Mouse (Mus musculus): ENCODE data around the gene Pde4c. TPM values are rescaled to one million over a fixed set of nuclear protein-coding genes. Genes with fewer than 3 reads are reported as not detected.
A peak's percentile ranks its signal among the peaks of the same experiment; 100 is the strongest.

The Pde4c gene
- polyA plus RNA-seq, 1 experiment from 2014 or later: 0.40 TPM

GRCm38 (mm10) chr8:70772075-70772474, 48.6 kb downstream of the Pde4c start:
- H3K36me3 ChIP-seq: peaks cover 63% of the 10 kb centered on the region
- H3K9ac ChIP-seq (replicated peaks): no peak overlapping the region
- WGBS: 93% methylated on average over 13 of the region's 13 CpGs

GRCm38 (mm10) chr8:70772890-70773289, 49.4 kb downstream of the Pde4c start:
- Histone ChIP-seq H3K27ac (replicated peaks) (peak overlapping the region; percentile 67; the same call in 1 of the 2 replicates), H3K4me2 (no peak overlapping the region), H3K27me3 (replicated peaks) (no peaks in the 10 kb centered on the region), H3K4me3 (replicated peaks) (no peak overlapping the region), H3K9me3 (replicated peaks) (no peaks in the 10 kb centered on the region), H3K4me1 (peaks cover 58% of the 10 kb centered on the region), H3K9ac (replicated peaks) (no peak overlapping the region), H3K36me3 (peaks cover 61% of the 10 kb centered on the region)
- ATAC-seq (ENCODE audit: low FRiP score): no peak
- WGBS: 94% methylated on average over 9 of the region's 9 CpGs

More at GRCm38 (mm10) chr8:70772075-70772474, 48.6 kb downstream of the Pde4c start:
- no peak overlapping the region for H3K27ac ChIP-seq (replicated peaks)
- H3K9me3 ChIP-seq (replicated peaks): no peaks in the 10 kb centered on the region
- H3K27me3 ChIP-seq (replicated peaks): no peaks in the 10 kb centered on the region
- H3K4me3 ChIP-seq (replicated peaks): no peak overlapping the region
- peaks cover 54% of the 10 kb centered on the region for H3K4me1 ChIP-seq
- ATAC-seq (ENCODE audit: low FRiP score): no peak
- no peak overlapping the region for H3K4me2 ChIP-seq

GRCm38 (mm10) chr8:70773410-70773809, 49.9 kb downstream of the Pde4c start:
- Histone ChIP-seq H3K4me2 (peak overlapping the region; percentile 31), H3K9ac (replicated peaks) (0 out of 2 replicates have a peak overlapping the region, but pooled peaks have one; percentile 23), H3K36me3 (peaks cover 59% of the 10 kb centered on the region), H3K9me3 (replicated peaks) (no peaks in the 10 kb centered on the region), H3K27me3 (replicated peaks) (no peaks in the 10 kb centered on the region), H3K4me3 (replicated peaks) (no peak overlapping the region), H3K27ac (replicated peaks) (peak overlapping the region; percentile 67), H3K4me1 (peaks cover 63% of the 10 kb centered on the region)
- ATAC-seq (ENCODE audit: low FRiP score): no peak
- WGBS: 72% methylated on average over 5 of the region's 5 CpGs

GRCm38 (mm10) chr8:70773833-70774232, 50.3 kb downstream of the Pde4c start:
- Histone ChIP-seq H3K4me2 (peak overlapping the region; percentile 31), H3K27me3 (replicated peaks) (no peaks in the 10 kb centered on the region), H3K4me3 (replicated peaks) (no peak overlapping the region), H3K27ac (replicated peaks) (peak overlapping the region; percentile 67), H3K36me3 (peaks cover 58% of the 10 kb centered on the region), H3K4me1 (peaks cover 65% of the 10 kb centered on the region), H3K9me3 (replicated peaks) (no peaks in the 10 kb centered on the region), H3K9ac (replicated peaks) (peak overlapping the region; percentile 97; the same call in 1 of the 2 replicates)
- WGBS: 46% methylated on average over 9 of the region's 9 CpGs
- ATAC-seq (ENCODE audit: low FRiP score): no peak

GRCm38 (mm10) chr8:70774740-70775139, 51.2 kb downstream of the Pde4c start:
- peaks cover 57% of the 10 kb centered on the region for H3K4me1 ChIP-seq
- H3K4me2 ChIP-seq: peak overlapping the region; percentile 87
- peak overlapping the region; percentile 70; the same call in 1 of the 2 replicates for H3K4me3 ChIP-seq (replicated peaks)

GRCm38 (mm10) chr8:70775227-70775626, 51.7 kb downstream of the Pde4c start:
- WGBS: 86% methylated on average over 5 of the region's 5 CpGs
- peaks cover 57% of the 10 kb centered on the region for H3K4me1 ChIP-seq

More at GRCm38 (mm10) chr8:70774740-70775139, 51.2 kb downstream of the Pde4c start:
- Histone ChIP-seq H3K36me3 (peaks cover 61% of the 10 kb centered on the region), H3K9ac (replicated peaks) (peak overlapping the region; percentile 97), H3K27me3 (replicated peaks) (no peaks in the 10 kb centered on the region), H3K9me3 (replicated peaks) (no peaks in the 10 kb centered on the region), H3K27ac (replicated peaks) (peak overlapping the region; percentile 67)
- WGBS: 90% methylated on average over 18 of the region's 18 CpGs
- no peak for ATAC-seq (ENCODE audit: low FRiP score)

GRCm38 (mm10) chr8:70775851-70776495, 52.5 kb downstream of the Pde4c start:
- H3K4me1 ChIP-seq: peaks cover 57% of the 10 kb centered on the region

More at GRCm38 (mm10) chr8:70775227-70775626, 51.7 kb downstream of the Pde4c start:
- no peak for ATAC-seq (ENCODE audit: low FRiP score)
- no peaks in the 10 kb centered on the region for H3K9me3 ChIP-seq (replicated peaks)
- peak overlapping the region; percentile 70 for H3K4me3 ChIP-seq (replicated peaks)
- no peak overlapping the region for H3K27ac ChIP-seq (replicated peaks)
- H3K36me3 ChIP-seq: peaks cover 61% of the 10 kb centered on the region
- peak overlapping the region; percentile 97 for H3K9ac ChIP-seq (replicated peaks)
- H3K4me2 ChIP-seq: peak overlapping the region; percentile 87
- no peaks in the 10 kb centered on the region for H3K27me3 ChIP-seq (replicated peaks)

GRCm38 (mm10) chr8:70776496-70777444, 53.2 kb downstream of the Pde4c start, which contains the start of gene Pik3r2:
Gene Pik3r2 (minus strand): TSS chr8:70776713.
- Histone ChIP-seq H3K9me3 (replicated peaks) (no peaks in the 10 kb centered on the region), H3K27ac (replicated peaks) (peak within 1 kb of the TSS; percentile 99), H3K9ac (replicated peaks) (peak within 1 kb of the TSS; percentile 97), H3K4me1 (peaks cover 56% of the 10 kb centered on the region), H3K4me2 (peak within 1 kb of the TSS; percentile 87), H3K36me3 (peaks cover 61% of the 10 kb centered on the region), H3K27me3 (replicated peaks) (no peaks in the 10 kb centered on the region), H3K4me3 (replicated peaks) (peak within 1 kb of the TSS; percentile 70)
- peak; percentile 95 for ATAC-seq (ENCODE audit: low FRiP score)
- WGBS: under 1% methylated on average over 92 of the region's 94 CpGs

More at GRCm38 (mm10) chr8:70775851-70776495, 52.5 kb downstream of the Pde4c start:
- H3K27me3 ChIP-seq (replicated peaks): no peaks in the 10 kb centered on the region
- H3K4me3 ChIP-seq (replicated peaks): peak overlapping the region; percentile 70
- H3K27ac ChIP-seq (replicated peaks): peak overlapping the region; percentile 99
- H3K9ac ChIP-seq (replicated peaks): peak overlapping the region; percentile 97
- peak overlapping the region; percentile 87 for H3K4me2 ChIP-seq
- WGBS: 1% methylated on average over 34 of the region's 34 CpGs
- H3K36me3 ChIP-seq: peaks cover 61% of the 10 kb centered on the region
- peak; percentile 49 for ATAC-seq (ENCODE audit: low FRiP score)
- H3K9me3 ChIP-seq (replicated peaks): no peaks in the 10 kb centered on the region

- Histone ChIP-seq H3K4me3 (replicated peaks) (no peak overlapping the region), H3K4me1 (peaks cover 23% of the 10 kb centered on the region), H3K9me3 (replicated peaks) (no peaks in the 10 kb centered on the region), H3K27ac (replicated peaks) (no peak overlapping the region), H3K36me3 (peaks cover 66% of the 10 kb centered on the region), H3K27me3 (replicated peaks) (no peaks in the 10 kb centered on the region), H3K9ac (replicated peaks) (no peak overlapping the region), H3K4me2 (no peak overlapping the region)
- WGBS: 84% methylated on average over 11 of the region's 11 CpGs
- ATAC-seq (ENCODE audit: low FRiP score): no peak
Measured at GRCm38 (mm10) chr8:70780093-70780492, 56.6 kb downstream of the Pde4c start.

- Histone ChIP-seq H3K4me1 (peaks cover 14% of the 10 kb centered on the region), H3K4me3 (replicated peaks) (no peak overlapping the region), H3K9me3 (replicated peaks) (no peaks in the 10 kb centered on the region), H3K27me3 (replicated peaks) (peaks cover 7% of the 10 kb centered on the region), H3K4me2 (no peak overlapping the region), H3K9ac (replicated peaks) (no peak overlapping the region), H3K27ac (replicated peaks) (no peak overlapping the region), H3K36me3 (peaks cover 67% of the 10 kb centered on the region)
- no peak for ATAC-seq (ENCODE audit: low FRiP score)
- 90% methylated on average over 25 of the region's 25 CpGs for WGBS
Measured at GRCm38 (mm10) chr8:70786291-70787050, 63.0 kb downstream of the Pde4c start.

GRCm38 (mm10) chr8:70787051-70787445, 63.5 kb downstream of the Pde4c start:
- Histone ChIP-seq H3K36me3 (peaks cover 61% of the 10 kb centered on the region), H3K9me3 (replicated peaks) (no peaks in the 10 kb centered on the region), H3K4me1 (peaks cover 20% of the 10 kb centered on the region), H3K9ac (replicated peaks) (no peak overlapping the region), H3K4me3 (replicated peaks) (no peak overlapping the region), H3K27me3 (replicated peaks) (peaks cover 7% of the 10 kb centered on the region), H3K27ac (replicated peaks) (no peak overlapping the region), H3K4me2 (no peak overlapping the region; the same call in 1 of the 2 replicates)
- WGBS: 94% methylated on average over 3 of the region's 3 CpGs
- no peak for ATAC-seq (ENCODE audit: low FRiP score)
